Mouse (Mus musculus): ENCODE results near the gene Tmem259. TPM values are rescaled to one million over a fixed set of nuclear protein-coding genes. Genes with fewer than 3 reads are reported as not detected.

Gene Tmem259
- polyA plus RNA-seq, 1 experiment from 2014 or later, result 19.2 TPM

- 17% methylated on average over 28 of the region's 28 CpGs for WGBS
- ATAC-seq (ENCODE audit: low FRiP score), result no peak
- no peak overlapping the region for H3K9ac ChIP-seq
- peaks cover 17% of the 10 kb centered on the region for H3K9me3 ChIP-seq
- H3K27ac ChIP-seq, result no peak overlapping the region
- H3K4me2 ChIP-seq, result no peak overlapping the region
- no peak overlapping the region for H3K4me3 ChIP-seq (replicated peaks)
- H3K36me3 ChIP-seq (replicated peaks), result peaks cover 13% of the 10 kb centered on the region
- peaks cover 10% of the 10 kb centered on the region; the same call in 1 of the 2 replicates for H3K4me1 ChIP-seq
- peaks cover 82% of the 10 kb centered on the region for H3K27me3 ChIP-seq
Measured at GRCm38 (mm10) chr10:80014484-80015290, 30.6 kb upstream of the Tmem259 start.

- Histone ChIP-seq H3K4me2 (no peak overlapping the region), H3K4me3 (replicated peaks) (no peak overlapping the region), H3K4me1 (no peaks in the 10 kb centered on the region), H3K9ac (no peak overlapping the region), H3K9me3 (peaks cover 18% of the 10 kb centered on the region), H3K27me3 (peaks cover 72% of the 10 kb centered on the region), H3K36me3 (replicated peaks) (peaks cover 16% of the 10 kb centered on the region), H3K27ac (no peak overlapping the region)
- 29% methylated on average over 25 of the region's 25 CpGs for WGBS
- no peak for ATAC-seq (ENCODE audit: low FRiP score)
Measured at GRCm38 (mm10) chr10:80013609-80014008, 29.5 kb upstream of the Tmem259 start.

- Histone ChIP-seq H3K27me3 (peaks cover 64% of the 10 kb centered on the region), H3K4me1 (no peaks in the 10 kb centered on the region), H3K36me3 (replicated peaks) (peaks cover 16% of the 10 kb centered on the region), H3K9ac (no peak overlapping the region), H3K9me3 (peaks cover 18% of the 10 kb centered on the region), H3K27ac (no peak overlapping the region), H3K4me2 (no peak overlapping the region), H3K4me3 (replicated peaks) (no peak overlapping the region)
- no peak for ATAC-seq (ENCODE audit: low FRiP score)
- WGBS, result 87% methylated on average over 6 of the region's 6 CpGs
Measured at GRCm38 (mm10) chr10:80011740-80012139, 27.6 kb upstream of the Tmem259 start.

GRCm38 (mm10) chr10:80004233-80004705 lies 20.1 kb upstream of the Tmem259 start:
- ATAC-seq (ENCODE audit: low FRiP score), result no peak
- H3K4me1 ChIP-seq, result peaks cover 6% of the 10 kb centered on the region; the same call in 1 of the 2 replicates
- H3K4me3 ChIP-seq (replicated peaks), result no peak overlapping the region
- 88% methylated on average over 8 of the region's 8 CpGs for WGBS
- no peak overlapping the region for H3K9ac ChIP-seq
- no peak overlapping the region for H3K4me2 ChIP-seq
- peaks cover 65% of the 10 kb centered on the region for H3K27me3 ChIP-seq
- peaks cover 2% of the 10 kb centered on the region; the same call in 1 of the 2 replicates for H3K36me3 ChIP-seq (replicated peaks)
- H3K27ac ChIP-seq, result no peak overlapping the region
- no peaks in the 10 kb centered on the region for H3K9me3 ChIP-seq

- ATAC-seq (ENCODE audit: low FRiP score), result no peak
- H3K36me3 ChIP-seq (replicated peaks), result no peaks in the 10 kb centered on the region; the same call in 1 of the 2 replicates
- H3K4me3 ChIP-seq (replicated peaks), result no peak overlapping the region
- no peak overlapping the region for H3K4me2 ChIP-seq
- no peak overlapping the region for H3K27ac ChIP-seq
- peaks cover 72% of the 10 kb centered on the region for H3K27me3 ChIP-seq
- H3K9me3 ChIP-seq, result no peaks in the 10 kb centered on the region
- WGBS, result 65% methylated on average over 9 of the region's 9 CpGs
- H3K4me1 ChIP-seq, result peaks cover 6% of the 10 kb centered on the region; the same call in 1 of the 2 replicates
- no peak overlapping the region for H3K9ac ChIP-seq
Measured at GRCm38 (mm10) chr10:80003374-80004232, 19.5 kb upstream of the Tmem259 start.

GRCm38 (mm10) chr10:80002829-80003228 lies 18.7 kb upstream of the Tmem259 start:
- WGBS, result 18% methylated on average over 21 of the region's 21 CpGs
- no peak overlapping the region for H3K4me2 ChIP-seq
- H3K27me3 ChIP-seq, result peaks cover 80% of the 10 kb centered on the region
- H3K4me3 ChIP-seq (replicated peaks), result no peak overlapping the region
- no peaks in the 10 kb centered on the region for H3K36me3 ChIP-seq (replicated peaks)
- H3K9ac ChIP-seq, result no peak overlapping the region
- H3K4me1 ChIP-seq, result peaks cover 13% of the 10 kb centered on the region
- H3K27ac ChIP-seq, result no peak overlapping the region
- ATAC-seq (ENCODE audit: low FRiP score), result no peak
- no peaks in the 10 kb centered on the region for H3K9me3 ChIP-seq

- H3K9me3 ChIP-seq, result no peaks in the 10 kb centered on the region
- 72% methylated on average over 9 of the region's 9 CpGs for WGBS
- peaks cover 22% of the 10 kb centered on the region for H3K4me1 ChIP-seq
- no peak overlapping the region for H3K27ac ChIP-seq
- H3K36me3 ChIP-seq (replicated peaks), result no peaks in the 10 kb centered on the region
- H3K27me3 ChIP-seq, result peaks cover 76% of the 10 kb centered on the region
- no peak overlapping the region for H3K4me2 ChIP-seq
- ATAC-seq (ENCODE audit: low FRiP score), result no peak
- no peak overlapping the region for H3K4me3 ChIP-seq (replicated peaks)
- no peak overlapping the region for H3K9ac ChIP-seq
Measured at GRCm38 (mm10) chr10:80001945-80002344, 17.8 kb upstream of the Tmem259 start.

GRCm38 (mm10) chr10:79997819-79998218 lies 13.7 kb upstream of the Tmem259 start:
- 0 out of 2 replicates have a peak, but pooled peaks have one; percentile 28 for ATAC-seq (ENCODE audit: low FRiP score)
- Histone ChIP-seq H3K4me3 (replicated peaks) (peak overlapping the region; percentile 47), H3K9me3 (no peaks in the 10 kb centered on the region), H3K9ac (peak overlapping the region; percentile 50), H3K36me3 (replicated peaks) (no peaks in the 10 kb centered on the region), H3K4me2 (peak overlapping the region; percentile 76), H3K27ac (no peak overlapping the region), H3K27me3 (peaks cover 50% of the 10 kb centered on the region), H3K4me1 (peaks cover 21% of the 10 kb centered on the region)
- WGBS, result 6% methylated on average over 15 of the region's 15 CpGs

GRCm38 (mm10) chr10:79997034-79997760 lies 13.1 kb upstream of the Tmem259 start:
- Histone ChIP-seq H3K36me3 (replicated peaks) (no peaks in the 10 kb centered on the region), H3K9me3 (no peaks in the 10 kb centered on the region), H3K27me3 (peaks cover 43% of the 10 kb centered on the region), H3K4me3 (replicated peaks) (peak overlapping the region; percentile 47), H3K9ac (peak overlapping the region; percentile 50), H3K4me1 (peaks cover 21% of the 10 kb centered on the region), H3K27ac (peak overlapping the region; percentile 60), H3K4me2 (peak overlapping the region; percentile 76)
- 0% methylated on average over 35 of the region's 35 CpGs for WGBS
- peak; percentile 82 for ATAC-seq (ENCODE audit: low FRiP score)

GRCm38 (mm10) chr10:79996272-79997033 lies 12.3 kb upstream of the Tmem259 start, which contains the start of gene Abca7:
TSS of gene Abca7 (plus strand) at chr10:79996494.
- peak within 1 kb of the TSS; percentile 47 for H3K4me3 ChIP-seq (replicated peaks)
- peaks cover 36% of the 10 kb centered on the region for H3K27me3 ChIP-seq
- WGBS, result under 1% methylated on average over 34 of the region's 34 CpGs
- peak within 1 kb of the TSS; percentile 50 for H3K9ac ChIP-seq
- peaks cover 21% of the 10 kb centered on the region for H3K4me1 ChIP-seq
- H3K9me3 ChIP-seq, result peaks cover 3% of the 10 kb centered on the region; the same call in 1 of the 2 replicates
- peak; percentile 90 for ATAC-seq (ENCODE audit: low FRiP score)
- H3K36me3 ChIP-seq (replicated peaks), result no peaks in the 10 kb centered on the region
- peak within 1 kb of the TSS; percentile 76 for H3K4me2 ChIP-seq
- peak within 1 kb of the TSS; percentile 67 for H3K27ac ChIP-seq

- H3K4me1 ChIP-seq, result peaks cover 21% of the 10 kb centered on the region
- peaks cover 36% of the 10 kb centered on the region for H3K27me3 ChIP-seq
- peaks cover 3% of the 10 kb centered on the region; the same call in 1 of the 2 replicates for H3K9me3 ChIP-seq
- H3K27ac ChIP-seq, result no peak overlapping the region
- no peak overlapping the region for H3K9ac ChIP-seq
- no peaks in the 10 kb centered on the region for H3K36me3 ChIP-seq (replicated peaks)
- 91% methylated on average over 1 of the region's 1 CpGs for WGBS
- ATAC-seq (ENCODE audit: low FRiP score), result no peak
- peak overlapping the region; percentile 76; the same call in 1 of the 2 replicates for H3K4me2 ChIP-seq
- H3K4me3 ChIP-seq (replicated peaks), result no peak overlapping the region
Measured at GRCm38 (mm10) chr10:79995636-79996035, 11.5 kb upstream of the Tmem259 start.

Measured in forebrain, embryonic 12.5 days (tissue).